ENCODE assay signal across 8 mouse cellular contexts in genomic region chr8:47872361-47873107, GRCm38 (mm10). TPM values are rescaled to one million over a fixed set of nuclear protein-coding genes. Genes with fewer than 3 reads are reported as not detected.
DNase-seq lines count a peak whose midpoint lies in the region; ATAC-seq and TF ChIP-seq lines count a peak whose summit lies in the region.

No protein-coding gene starts in this region.

- H3K9me3 ChIP-seq in liver, embryonic 11.5 days (ENCODE audit: control insufficient read depth, low read length): no peaks in the 10 kb centered on the region

- peak; percentile 94 for TF ChIP-seq CTCF in testis, adult 2 months (IDR thresholded peaks at IDR 0.05; ENCODE audit: control insufficient read depth, insufficient read depth, insufficient replicate concordance, low read depth, low read length)
- TF ChIP-seq CTCF in bone marrow, adult 2 months (IDR thresholded peaks at IDR 0.05; ENCODE audit: control insufficient read depth, insufficient read depth, low read length): peak; percentile 90

- no peak overlapping the region for H3K9ac ChIP-seq in liver, embryonic 11.5 days (ENCODE audit: low read depth, low read length)

- 49% methylated on average over 13 of the region's 13 CpGs for WGBS in bone marrow, adult 2 months
- WGBS in liver, embryonic 11.5 days: 48% methylated on average over 13 of the region's 13 CpGs

- peak; percentile 41 for ATAC-seq in liver, embryonic 11.5 days (replicated peaks; ENCODE audit: low FRiP score)

- no peak overlapping the region for H3K4me3 ChIP-seq in testis, adult 2 months (ENCODE audit: control insufficient read depth, low read depth, low read length)
- H3K4me3 ChIP-seq in bone marrow, adult 2 months (replicated peaks; ENCODE audit: control insufficient read depth, low read depth, low read length): no peak overlapping the region
- no peak overlapping the region for H3K4me3 ChIP-seq in liver, embryonic 11.5 days (ENCODE audit: low read depth, low read length)

- H3K36me3 ChIP-seq in testis, adult 2 months (ENCODE audit: control insufficient read depth, insufficient read depth, low read length): no peaks in the 10 kb centered on the region; the same call in 1 of the 2 replicates
- H3K36me3 ChIP-seq in liver, embryonic 11.5 days (ENCODE audit: control insufficient read depth, insufficient read depth, low read length): peaks cover 5% of the 10 kb centered on the region; the same call in 1 of the 2 replicates

- no peaks in the 10 kb centered on the region for H3K4me1 ChIP-seq in testis, adult 2 months (ENCODE audit: control insufficient read depth, insufficient read depth, low read length)
- no peaks in the 10 kb centered on the region for H3K4me1 ChIP-seq in bone marrow, adult 2 months (ENCODE audit: control insufficient read depth, insufficient read depth, low read length)
- H3K4me1 ChIP-seq in liver, embryonic 11.5 days (replicated peaks; ENCODE audit: control insufficient read depth, insufficient read depth, low read length): no peaks in the 10 kb centered on the region

- H3K4me2 ChIP-seq in liver, embryonic 11.5 days: no peak overlapping the region

- no peaks in the 10 kb centered on the region for H3K27me3 ChIP-seq in testis, adult 2 months (ENCODE audit: control insufficient read depth, insufficient read depth, low read length)
- no peaks in the 10 kb centered on the region for H3K27me3 ChIP-seq in liver, embryonic 11.5 days (replicated peaks; ENCODE audit: control insufficient read depth, insufficient read depth, low read length)

- no peak for DNase-seq in testis, postnatal 10 days (ENCODE audit: low spot score)
- peak; percentile 66 for DNase-seq in forelimb bud, embryonic 11.5 days (ENCODE audit: low read depth, low spot score)
- peak; percentile 24 for DNase-seq in kidney, adult 11 months
- no peak for DNase-seq in liver, embryonic 11.5 days (ENCODE audit: low spot score)
- peak; percentile 54 for DNase-seq in neural tube, embryonic 10.5 days (ENCODE audit: extremely low spot score, low spot score)
- DNase-seq in gastrocnemius, postnatal 4 days (ENCODE audit: low spot score in 2 of 2): no peak

- no peak for TF ChIP-seq POLR2A in testis, adult 2 months (IDR thresholded peaks at IDR 0.05; ENCODE audit: control insufficient read depth, low read depth, low read length)
- no peak for TF ChIP-seq POLR2A in bone marrow, adult 2 months (IDR thresholded peaks at IDR 0.05; ENCODE audit: borderline replicate concordance, control insufficient read depth, low read depth, low read length)

- no peak overlapping the region for H3K27ac ChIP-seq in testis, adult 2 months (ENCODE audit: control insufficient read depth, insufficient read depth, low read depth, low read length)
- H3K27ac ChIP-seq in bone marrow, adult 2 months (ENCODE audit: control insufficient read depth, insufficient read depth, low read depth, low read length, poor library complexity): no peak overlapping the region
- no peak overlapping the region for H3K27ac ChIP-seq in liver, embryonic 11.5 days (ENCODE audit: low read depth, low read length)

RNA-seq across cellular contexts. Expression of gene Cldn22, which starts 48.3 kb away (rescaled TPM):
- polyA plus RNA-seq in testis, adult 2 months (2012; rRNA removed): 0.16 and 0.35 TPM in 2 replicates
- not detected in 2 replicates for polyA plus RNA-seq in bone marrow, adult 2 months (2011; ENCODE audit: insufficient read depth, insufficient read length, low replicate concordance, missing spikeins)
- not detected in 2 replicates for polyA plus RNA-seq in liver, embryonic 11.5 days (2014; fragmentation: Nextera tagmentation; extraction: Ambion mirVana)
- total RNA-seq in gastrocnemius, postnatal 4 days (2021): under 1 TPM; 0.27 to 0.29 TPM

RNA-seq across cellular contexts. Expression of gene Cldn24, which starts 50.6 kb away (rescaled TPM):
- 0.52 and 0.59 TPM in 2 replicates for polyA plus RNA-seq in testis, adult 2 months (2012; rRNA removed)
- not detected in 2 replicates for polyA plus RNA-seq in bone marrow, adult 2 months (2011; ENCODE audit: insufficient read depth, insufficient read length, low replicate concordance, missing spikeins)
- not detected in 2 replicates for polyA plus RNA-seq in liver, embryonic 11.5 days (2014; fragmentation: Nextera tagmentation; extraction: Ambion mirVana)
- total RNA-seq in gastrocnemius, postnatal 4 days (2021): not detected

Comparison
In these comparisons a context has a peak if more than half of its experiments do, and no peak if none do; other contexts are left out.
1. DNase-seq: peak in forelimb bud, embryonic 11.5 days (single experiment), kidney, adult 11 months (single experiment) and neural tube, embryonic 10.5 days (single experiment); none in testis, postnatal 10 days (single experiment), liver, embryonic 11.5 days (single experiment) and gastrocnemius, postnatal 4 days (0 of 2).